Mouse (Mus musculus): ENCODE measurements at regions not wholly inside any gene's neighbourhood (a gene's known extent, or its start where the extent isn't known, plus 50 kb on each side); places are given as distances from the start of the nearest gene placed in this dataset.
"Not testable (repeated sequence)": the region's sequence is repeated elsewhere in the genome, so short reads cannot be mapped to it uniquely, and the experiment has no call there.

GRCm38 (mm10) chr10:91437917-91438316 lies 256.8 kb upstream of the Tmpo start:
- H3K36me3 ChIP-seq, result no peaks in the 10 kb centered on the region
- H3K9ac ChIP-seq, result no peak overlapping the region
- H3K27me3 ChIP-seq, result no peaks in the 10 kb centered on the region
- no peak overlapping the region for H3K4me3 ChIP-seq
- 57% methylated on average over 5 of the region's 5 CpGs for WGBS
- H3K9me3 ChIP-seq, result no peaks in the 10 kb centered on the region
- H3K27ac ChIP-seq (replicated peaks), result no peak overlapping the region
- no peak for ATAC-seq (ENCODE audit: low read depth)
- no peak overlapping the region for H3K4me2 ChIP-seq
- H3K4me1 ChIP-seq (replicated peaks), result peaks cover 22% of the 10 kb centered on the region

GRCm38 (mm10) chr10:91436091-91436569 lies 255.0 kb upstream of the Tmpo start:
- Histone ChIP-seq H3K4me3 (no peak overlapping the region), H3K9me3 (no peaks in the 10 kb centered on the region), H3K27me3 (no peaks in the 10 kb centered on the region), H3K9ac (no peak overlapping the region), H3K4me2 (peak overlapping the region; percentile 14; the same call in 1 of the 2 replicates), H3K4me1 (replicated peaks) (peaks cover 22% of the 10 kb centered on the region), H3K36me3 (no peaks in the 10 kb centered on the region), H3K27ac (replicated peaks) (peak overlapping the region; percentile 38; the same call in 1 of the 2 replicates)
- ATAC-seq (ENCODE audit: low read depth), result peak; percentile 83
- 9% methylated on average over 9 of the region's 9 CpGs for WGBS

- peaks cover 1% of the 10 kb centered on the region for H3K4me1 ChIP-seq (replicated peaks)
- no peak overlapping the region for H3K4me2 ChIP-seq
- WGBS, result 70% methylated on average over 5 of the region's 5 CpGs
- no peaks in the 10 kb centered on the region for H3K36me3 ChIP-seq
- H3K9me3 ChIP-seq, result no peaks in the 10 kb centered on the region
- 0 out of 2 replicates have a peak overlapping the region, but pooled peaks have one; percentile 18 for H3K27ac ChIP-seq (replicated peaks)
- no peak overlapping the region for H3K9ac ChIP-seq
- no peaks in the 10 kb centered on the region for H3K27me3 ChIP-seq
- ATAC-seq (ENCODE audit: low read depth), result no peak
- no peak overlapping the region for H3K4me3 ChIP-seq
Measured at GRCm38 (mm10) chr10:91430281-91430680, 249.2 kb upstream of the Tmpo start.

- Histone ChIP-seq H3K27ac (replicated peaks) (no peak overlapping the region), H3K9me3 (no peaks in the 10 kb centered on the region), H3K9ac (no peak overlapping the region), H3K36me3 (no peaks in the 10 kb centered on the region), H3K4me2 (no peak overlapping the region), H3K27me3 (no peaks in the 10 kb centered on the region), H3K4me1 (replicated peaks) (no peaks in the 10 kb centered on the region), H3K4me3 (no peak overlapping the region)
- ATAC-seq (ENCODE audit: low read depth), result no peak
- 90% methylated on average over 3 of the region's 3 CpGs for WGBS
Measured at GRCm38 (mm10) chr10:91426584-91426983, 245.5 kb upstream of the Tmpo start.

GRCm38 (mm10) chr10:91425625-91426385 lies 244.7 kb upstream of the Tmpo start:
- H3K27me3 ChIP-seq; H3K27ac ChIP-seq (replicated peaks); H3K36me3 ChIP-seq; H3K4me2 ChIP-seq; H3K4me1 ChIP-seq (replicated peaks); ATAC-seq (ENCODE audit: low read depth); H3K9ac ChIP-seq; H3K9me3 ChIP-seq; H3K4me3 ChIP-seq: not testable (repeated sequence)
- WGBS, result 63% methylated on average over 7 of the region's 7 CpGs

- no peak for ATAC-seq (ENCODE audit: low read depth)
- Histone ChIP-seq H3K9ac (no peak overlapping the region), H3K4me1 (replicated peaks) (no peaks in the 10 kb centered on the region), H3K27ac (replicated peaks) (no peak overlapping the region), H3K4me3 (no peak overlapping the region), H3K9me3 (no peaks in the 10 kb centered on the region), H3K4me2 (no peak overlapping the region), H3K27me3 (no peaks in the 10 kb centered on the region), H3K36me3 (no peaks in the 10 kb centered on the region)
- 79% methylated on average over 5 of the region's 5 CpGs for WGBS
Measured at GRCm38 (mm10) chr10:91424786-91425185, 243.7 kb upstream of the Tmpo start.

GRCm38 (mm10) chr10:91387255-91387654 lies 206.1 kb upstream of the Tmpo start:
- H3K9me3 ChIP-seq, result no peaks in the 10 kb centered on the region
- ATAC-seq (ENCODE audit: low read depth), result no peak
- H3K27me3 ChIP-seq, result no peaks in the 10 kb centered on the region
- no peak overlapping the region for H3K4me3 ChIP-seq
- no peak overlapping the region for H3K4me2 ChIP-seq
- WGBS, result 73% methylated on average over 3 of the region's 3 CpGs
- no peaks in the 10 kb centered on the region for H3K36me3 ChIP-seq
- no peak overlapping the region for H3K27ac ChIP-seq (replicated peaks)
- H3K4me1 ChIP-seq (replicated peaks), result no peaks in the 10 kb centered on the region
- no peak overlapping the region for H3K9ac ChIP-seq

GRCm38 (mm10) chr10:91384372-91384771 lies 203.3 kb upstream of the Tmpo start:
- Histone ChIP-seq H3K4me2 (no peak overlapping the region), H3K27me3 (no peaks in the 10 kb centered on the region), H3K9ac (no peak overlapping the region), H3K9me3 (no peaks in the 10 kb centered on the region), H3K36me3 (no peaks in the 10 kb centered on the region), H3K27ac (replicated peaks) (no peak overlapping the region), H3K4me3 (no peak overlapping the region), H3K4me1 (replicated peaks) (no peaks in the 10 kb centered on the region)
- 45% methylated on average over 2 of the region's 2 CpGs for WGBS
- ATAC-seq (ENCODE audit: low read depth), result peak; percentile 79

- no peak for ATAC-seq (ENCODE audit: low read depth)
- H3K9ac ChIP-seq, result no peak overlapping the region
- H3K36me3 ChIP-seq, result no peaks in the 10 kb centered on the region
- H3K4me2 ChIP-seq, result no peak overlapping the region
- H3K9me3 ChIP-seq, result no peaks in the 10 kb centered on the region
- H3K4me3 ChIP-seq, result no peak overlapping the region
- no peak overlapping the region for H3K27ac ChIP-seq (replicated peaks)
- 86% methylated on average over 3 of the region's 3 CpGs for WGBS
- H3K4me1 ChIP-seq (replicated peaks), result no peaks in the 10 kb centered on the region
- H3K27me3 ChIP-seq, result no peaks in the 10 kb centered on the region
Measured at GRCm38 (mm10) chr10:91376683-91377082, 195.6 kb upstream of the Tmpo start.

GRCm38 (mm10) chr10:91367488-91367887 lies 186.4 kb upstream of the Tmpo start:
- no peaks in the 10 kb centered on the region for H3K36me3 ChIP-seq
- H3K9ac ChIP-seq, result no peak overlapping the region
- no peak overlapping the region for H3K27ac ChIP-seq (replicated peaks)
- no peak for ATAC-seq (ENCODE audit: low read depth)
- no peaks in the 10 kb centered on the region for H3K4me1 ChIP-seq (replicated peaks)
- WGBS, result 73% methylated on average over 1 of the region's 1 CpGs
- H3K4me2 ChIP-seq, result no peak overlapping the region
- H3K27me3 ChIP-seq, result no peaks in the 10 kb centered on the region
- H3K4me3 ChIP-seq, result no peak overlapping the region
- H3K9me3 ChIP-seq, result 0 out of 2 replicates have a peak, but pooled peaks cover 2% of the 10 kb centered on the region

- Histone ChIP-seq H3K4me2 (no peak overlapping the region), H3K9ac (no peak overlapping the region), H3K27me3 (no peaks in the 10 kb centered on the region), H3K9me3 (no peaks in the 10 kb centered on the region), H3K4me1 (replicated peaks) (no peaks in the 10 kb centered on the region), H3K4me3 (no peak overlapping the region), H3K27ac (replicated peaks) (no peak overlapping the region), H3K36me3 (no peaks in the 10 kb centered on the region)
- 72% methylated on average over 3 of the region's 3 CpGs for WGBS
- ATAC-seq (ENCODE audit: low read depth), result no peak
Measured at GRCm38 (mm10) chr10:91362587-91362986, 181.5 kb upstream of the Tmpo start.

- Histone ChIP-seq H3K4me3 (no peak overlapping the region), H3K4me2 (no peak overlapping the region), H3K9ac (no peak overlapping the region), H3K36me3 (no peaks in the 10 kb centered on the region), H3K27me3 (no peaks in the 10 kb centered on the region), H3K27ac (replicated peaks) (no peak overlapping the region), H3K4me1 (replicated peaks) (no peaks in the 10 kb centered on the region), H3K9me3 (no peaks in the 10 kb centered on the region)
- WGBS, result 87% methylated on average over 2 of the region's 2 CpGs
- ATAC-seq (ENCODE audit: low read depth), result no peak
Measured at GRCm38 (mm10) chr10:91361621-91362020, 180.5 kb upstream of the Tmpo start.

GRCm38 (mm10) chr10:91345465-91345864 lies 164.3 kb upstream of the Tmpo start:
- Histone ChIP-seq H3K4me3 (no peak overlapping the region), H3K9me3 (no peaks in the 10 kb centered on the region), H3K4me2 (no peak overlapping the region), H3K27me3 (no peaks in the 10 kb centered on the region), H3K4me1 (replicated peaks) (no peaks in the 10 kb centered on the region), H3K36me3 (no peaks in the 10 kb centered on the region), H3K27ac (replicated peaks) (no peak overlapping the region), H3K9ac (no peak overlapping the region)
- ATAC-seq (ENCODE audit: low read depth), result no peak
- WGBS, result 80% methylated on average over 5 of the region's 5 CpGs

All from neural tube, embryonic 13.5 days (tissue).